Mouse (Mus musculus) heart, embryonic 16.5 days (tissue): Measurements from ENCODE around the gene Thbd. TPM values are rescaled to one million over a fixed set of nuclear protein-coding genes. Genes with fewer than 3 reads are reported as not detected.

ENCODE experiments used
- ATAC-seq: fragments of 200-750 bp; cut with Nextera tagmentation; replicated peaks from 2 replicates; pipeline ENCODE4 v1.8.0; 2017; ENCODE audit warnings: moderate number of reproducible peaks; ENCODE audit not compliant: insufficient read depth, low FRiP score; ENCODE audit errors: extremely low read depth
- H3K27ac ChIP-seq: fragments of 300-500 bp; sonication (generic); 2 replicates; pipeline ENCODE4 v1.5.1; 2014; ENCODE audit warnings: mild to moderate bottlenecking, low read length, control low read depth, moderate library complexity
- H3K27me3 ChIP-seq: fragments of 300-500 bp; sonication (generic); 2 replicates; pipeline ENCODE4 v1.6.1; 2014; ENCODE audit warnings: low read length, mixed read lengths; ENCODE audit not compliant: control insufficient read depth, insufficient read depth
- H3K36me3 ChIP-seq: fragments of 300-500 bp; sonication (generic); 2 replicates; pipeline ENCODE4 v1.6.1; 2014; ENCODE audit not compliant: control insufficient read depth, insufficient read depth
- H3K4me1 ChIP-seq: fragments of 300-500 bp; sonication (generic); 2 replicates; pipeline ENCODE4 v1.6.1; 2014; ENCODE audit warnings: low read length, mixed read lengths; ENCODE audit not compliant: control insufficient read depth, insufficient read depth
- H3K4me2 ChIP-seq: fragments of 300-500 bp; sonication (generic); 2 replicates; pipeline ENCODE4 v1.6.1; 2014; ENCODE audit warnings: low read depth, mild to moderate bottlenecking, control low read depth, low read length
- H3K4me3 ChIP-seq: fragments of 300-500 bp; sonication (generic); 2 replicates; pipeline ENCODE4 v1.5.1; 2014; ENCODE audit warnings: mild to moderate bottlenecking, control low read depth, low read length
- H3K9ac ChIP-seq: fragments of 300-500 bp; sonication (generic); 2 replicates; pipeline ENCODE4 v1.6.1; 2014; ENCODE audit warnings: low read length, control low read depth
- H3K9me3 ChIP-seq: fragments of 300-500 bp; sonication (generic); replicated peaks from 2 replicates; pipeline ENCODE4 v1.6.1; 2016; ENCODE audit warnings: low read length; ENCODE audit not compliant: control insufficient read depth
- WGBS: fragments of 180-500 bp; shearing (Covaris S2); extraction: QIAGEN DNeasy Blood & Tissue Kit; methylation state at CpG from one replicate; pipeline ENCODE4 v1.1.7; 2014; 5-methylcytosine and 5-hydroxymethylcytosine counted together
- polyA plus RNA-seq: library from polyadenylated mRNA; unstranded; fragments of >200 nt; fragmentation: Nextera tagmentation; extraction: Ambion mirVana; gene quantifications from 2 replicates; pipeline ENCODE4 v1.2.1, GENCODE M21; 2015

Gene Thbd
- polyA plus RNA-seq, 1 experiment from 2014 or later, result 16.6 TPM

- Histone ChIP-seq H3K4me2 (no peak overlapping the region), H3K27ac (peak overlapping the region; percentile 43), H3K9ac (no peak overlapping the region), H3K4me1 (no peaks in the 10 kb centered on the region), H3K36me3 (no peaks in the 10 kb centered on the region), H3K9me3 (no peaks in the 10 kb centered on the region), H3K4me3 (no peak overlapping the region), H3K27me3 (no peaks in the 10 kb centered on the region)
- no peak for ATAC-seq
- 58% methylated on average over 1 of the region's 1 CpGs for WGBS
Observed at GRCm38 (mm10) chr2:148444472-148444871, 36.5 kb upstream of the Thbd start.

GRCm38 (mm10) chr2:148443249-148443958 lies 35.4 kb upstream of the Thbd start, which contains the start of gene Cd93:
Gene Cd93, minus strand, starts transcription at chr2:148443563.
- H3K36me3 ChIP-seq, result no peaks in the 10 kb centered on the region
- H3K27ac ChIP-seq, result peak within 1 kb of the TSS; percentile 91
- 17% methylated on average over 13 of the region's 13 CpGs for WGBS
- ATAC-seq, result peak; percentile 79
- peak within 1 kb of the TSS; percentile 46 for H3K4me3 ChIP-seq
- no peaks in the 10 kb centered on the region for H3K4me1 ChIP-seq
- peak within 1 kb of the TSS; percentile 67 for H3K9ac ChIP-seq
- H3K27me3 ChIP-seq, result no peaks in the 10 kb centered on the region
- no peaks in the 10 kb centered on the region for H3K9me3 ChIP-seq
- H3K4me2 ChIP-seq, result peak within 1 kb of the TSS; percentile 45

- H3K9ac ChIP-seq, result peak overlapping the region; percentile 67
- H3K4me3 ChIP-seq, result peak overlapping the region; percentile 46
- H3K4me1 ChIP-seq, result no peaks in the 10 kb centered on the region
- H3K27me3 ChIP-seq, result no peaks in the 10 kb centered on the region
- no peaks in the 10 kb centered on the region for H3K36me3 ChIP-seq
- no peak for ATAC-seq
- peak overlapping the region; percentile 91 for H3K27ac ChIP-seq
- H3K4me2 ChIP-seq, result peak overlapping the region; percentile 45
- H3K9me3 ChIP-seq, result no peaks in the 10 kb centered on the region
- WGBS, result 66% methylated on average over 4 of the region's 4 CpGs
Observed at GRCm38 (mm10) chr2:148442710-148443109, 34.7 kb upstream of the Thbd start.

- 62% methylated on average over 4 of the region's 4 CpGs for WGBS
- no peaks in the 10 kb centered on the region for H3K9me3 ChIP-seq
- H3K27me3 ChIP-seq, result no peaks in the 10 kb centered on the region
- ATAC-seq, result no peak
- no peaks in the 10 kb centered on the region for H3K36me3 ChIP-seq
- H3K4me3 ChIP-seq, result peak overlapping the region; percentile 46
- no peaks in the 10 kb centered on the region for H3K4me1 ChIP-seq
- peak overlapping the region; percentile 91 for H3K27ac ChIP-seq
- peak overlapping the region; percentile 67 for H3K9ac ChIP-seq
- peak overlapping the region; percentile 45 for H3K4me2 ChIP-seq
Observed at GRCm38 (mm10) chr2:148442172-148442571, 34.2 kb upstream of the Thbd start.

GRCm38 (mm10) chr2:148441421-148441820 lies 33.4 kb upstream of the Thbd start:
- H3K4me2 ChIP-seq, result peak overlapping the region; percentile 46; the same call in 1 of the 2 replicates
- no peak for ATAC-seq

GRCm38 (mm10) chr2:148439691-148440276 lies 31.8 kb upstream of the Thbd start:
- H3K4me1 ChIP-seq, result no peaks in the 10 kb centered on the region
- peak overlapping the region; percentile 46 for H3K4me2 ChIP-seq
- H3K9me3 ChIP-seq, result no peaks in the 10 kb centered on the region
- H3K9ac ChIP-seq, result peak overlapping the region; percentile 30
- no peaks in the 10 kb centered on the region for H3K36me3 ChIP-seq
- no peak for ATAC-seq
- peak overlapping the region; percentile 46 for H3K4me3 ChIP-seq
- peak overlapping the region; percentile 33; the same call in 1 of the 2 replicates for H3K27ac ChIP-seq
- H3K27me3 ChIP-seq, result no peaks in the 10 kb centered on the region
- 28% methylated on average over 3 of the region's 3 CpGs for WGBS

More at GRCm38 (mm10) chr2:148441421-148441820, 33.4 kb upstream of the Thbd start:
- Histone ChIP-seq H3K4me1 (no peaks in the 10 kb centered on the region), H3K27ac (peak overlapping the region; percentile 91), H3K36me3 (no peaks in the 10 kb centered on the region), H3K27me3 (no peaks in the 10 kb centered on the region), H3K9ac (peak overlapping the region; percentile 67), H3K9me3 (no peaks in the 10 kb centered on the region), H3K4me3 (peak overlapping the region; percentile 46)
- 58% methylated on average over 10 of the region's 10 CpGs for WGBS

- Histone ChIP-seq H3K27me3 (no peaks in the 10 kb centered on the region), H3K4me1 (no peaks in the 10 kb centered on the region), H3K36me3 (no peaks in the 10 kb centered on the region), H3K27ac (no peak overlapping the region), H3K9me3 (no peaks in the 10 kb centered on the region), H3K4me3 (no peak overlapping the region), H3K4me2 (peak overlapping the region; percentile 25; the same call in 1 of the 2 replicates), H3K9ac (no peak overlapping the region)
- WGBS, result 37% methylated on average over 3 of the region's 3 CpGs
- no peak for ATAC-seq
Observed at GRCm38 (mm10) chr2:148436285-148436684, 28.3 kb upstream of the Thbd start.

- no peak overlapping the region for H3K4me3 ChIP-seq
Observed at GRCm38 (mm10) chr2:148432346-148432745, 24.4 kb upstream of the Thbd start.

GRCm38 (mm10) chr2:148430941-148431340 lies 23.0 kb upstream of the Thbd start:
- Histone ChIP-seq H3K4me2 (no peak overlapping the region), H3K36me3 (no peaks in the 10 kb centered on the region), H3K4me1 (no peaks in the 10 kb centered on the region), H3K27ac (no peak overlapping the region), H3K9ac (no peak overlapping the region), H3K4me3 (no peak overlapping the region), H3K27me3 (no peaks in the 10 kb centered on the region), H3K9me3 (no peaks in the 10 kb centered on the region)
- 79% methylated on average over 4 of the region's 4 CpGs for WGBS
- ATAC-seq, result no peak

More at GRCm38 (mm10) chr2:148432346-148432745, 24.4 kb upstream of the Thbd start:
- no peaks in the 10 kb centered on the region for H3K4me1 ChIP-seq
- H3K9me3 ChIP-seq, result no peaks in the 10 kb centered on the region
- H3K27ac ChIP-seq, result no peak overlapping the region
- H3K9ac ChIP-seq, result no peak overlapping the region
- WGBS, result 40% methylated on average over 2 of the region's 2 CpGs
- H3K36me3 ChIP-seq, result no peaks in the 10 kb centered on the region
- no peak overlapping the region for H3K4me2 ChIP-seq
- no peak for ATAC-seq
- H3K27me3 ChIP-seq, result no peaks in the 10 kb centered on the region
